Mouse (Mus musculus): ENCODE measurements around the gene Ninj2. TPM values are rescaled to one million over a fixed set of nuclear protein-coding genes. Genes with fewer than 3 reads are reported as not detected.

Ninj2 gene
- total and polyA plus RNA-seq, 2 experiments from 2014 or later: 27.4 TPM; not detected in 1

GRCm38 (mm10) chr6:120246676-120247075, 153.5 kb downstream of the Ninj2 start:
- ATAC-seq (ENCODE audit: insufficient read depth, low read depth): no peak
- Histone ChIP-seq H3K36me3 (replicated peaks; ENCODE audit: control insufficient read depth, insufficient read depth, low read length) (no peaks in the 10 kb centered on the region), H3K27me3 (ENCODE audit: control insufficient read depth, insufficient read depth, low read length) (no peaks in the 10 kb centered on the region), H3K4me1 (ENCODE audit: control insufficient read depth, insufficient read depth) (no peaks in the 10 kb centered on the region), H3K27ac (ENCODE audit: low read depth) (no peak overlapping the region), H3K4me3 (ENCODE audit: low read depth, low read length) (no peak overlapping the region), H3K4me2 (ENCODE audit: low read depth, low read length) (no peak overlapping the region), H3K9me3 (replicated peaks; ENCODE audit: control insufficient read depth, low read length) (no peaks in the 10 kb centered on the region), H3K9ac (replicated peaks; ENCODE audit: low read depth, low read length) (no peak overlapping the region)
- WGBS: 79% methylated on average over 5 of the region's 5 CpGs
- DNase-seq (ENCODE audit: low spot score): no peak
- TF ChIP-seq CTCF (IDR thresholded peaks at IDR 0.05; ENCODE audit: low read depth) (no peak), EP300 (IDR thresholded peaks at IDR 0.05; ENCODE audit: low read depth) (no peak)

DNA sequence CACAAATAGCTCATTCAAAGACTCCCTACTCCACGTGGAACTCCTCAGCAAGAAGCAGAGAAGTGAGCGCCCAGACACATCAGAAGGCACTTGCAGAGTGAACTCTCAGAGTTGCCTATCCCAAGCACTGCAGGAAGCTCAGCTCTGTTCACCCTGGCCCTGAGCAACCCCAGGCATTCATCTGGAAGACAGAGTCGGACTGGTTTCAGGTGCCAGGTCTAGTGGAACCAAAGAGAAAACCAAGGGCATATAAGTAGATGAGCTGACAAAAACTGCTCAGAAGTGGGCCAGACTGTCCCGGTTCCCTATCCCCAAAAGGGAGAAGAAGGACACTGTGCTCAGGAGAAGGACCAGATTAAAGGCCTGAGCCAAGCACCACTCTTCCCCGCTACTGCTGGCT, 156.7 kb downstream of the Ninj2 start:
- Histone ChIP-seq H3K4me2 (ENCODE audit: low read depth, low read length) (no peak overlapping the region), H3K9me3 (replicated peaks; ENCODE audit: control insufficient read depth, low read length) (no peaks in the 10 kb centered on the region), H3K27ac (ENCODE audit: low read depth) (no peak overlapping the region), H3K27me3 (ENCODE audit: control insufficient read depth, insufficient read depth, low read length) (no peaks in the 10 kb centered on the region), H3K36me3 (replicated peaks; ENCODE audit: control insufficient read depth, insufficient read depth, low read length) (no peaks in the 10 kb centered on the region), H3K9ac (replicated peaks; ENCODE audit: low read depth, low read length) (no peak overlapping the region), H3K4me3 (ENCODE audit: low read depth, low read length) (no peak overlapping the region), H3K4me1 (ENCODE audit: control insufficient read depth, insufficient read depth) (no peaks in the 10 kb centered on the region)
- ATAC-seq (ENCODE audit: insufficient read depth, low read depth): no peak
- DNase-seq (ENCODE audit: low spot score): no peak
- TF ChIP-seq EP300 (IDR thresholded peaks at IDR 0.05; ENCODE audit: low read depth): no peak
- no peak for TF ChIP-seq CTCF (IDR thresholded peaks at IDR 0.05; ENCODE audit: low read depth)
- WGBS: 76% methylated on average over 5 of the region's 5 CpGs

Other genes with a start within 250 kb of the Ninj2 start
- 19.2 and 30.7 TPM in 2 replicates for gene Erc1, start 245.2 kb upstream of the Ninj2 start, total RNA-seq (2014; rRNA removed; ENCODE audit: low replicate concordance)
- gene Erc1, start 245.2 kb upstream of the Ninj2 start, polyA plus RNA-seq (2015; fragmentation: Nextera tagmentation; extraction: Ambion mirVana): 11.9 and 12.5 TPM in 2 replicates
- 22.4 and 31.2 TPM in 2 replicates for gene Rad52, start 190.7 kb upstream of the Ninj2 start, total RNA-seq (2014; rRNA removed; ENCODE audit: low replicate concordance)
- 8.6 and 9.7 TPM in 2 replicates for gene Rad52, start 190.7 kb upstream of the Ninj2 start, polyA plus RNA-seq (2015; fragmentation: Nextera tagmentation; extraction: Ambion mirVana)
- gene Wnk1, start 54.7 kb upstream of the Ninj2 start, total RNA-seq (2014; rRNA removed; ENCODE audit: low replicate concordance): 179 TPM in 2 replicates
- gene Wnk1, start 54.7 kb upstream of the Ninj2 start, polyA plus RNA-seq (2015; fragmentation: Nextera tagmentation; extraction: Ambion mirVana): 50.9 and 59.2 TPM in 2 replicates
- gene D330020A13Rik, start 201.0 kb downstream of the Ninj2 start, total RNA-seq (2014; rRNA removed; ENCODE audit: low replicate concordance): not detected in 2 replicates
- gene D330020A13Rik, start 201.0 kb downstream of the Ninj2 start, polyA plus RNA-seq (2015; fragmentation: Nextera tagmentation; extraction: Ambion mirVana): not detected in 2 replicates
- 0.89 TPM in 1 of 2 replicates, not detected in the other for gene B4galnt3, start 201.2 kb downstream of the Ninj2 start, total RNA-seq (2014; rRNA removed; ENCODE audit: low replicate concordance)
- gene B4galnt3, start 201.2 kb downstream of the Ninj2 start, polyA plus RNA-seq (2015; fragmentation: Nextera tagmentation; extraction: Ambion mirVana): 0.08 and 0.10 TPM in 2 replicates

Data from heart, postnatal 0 days (tissue).